Mouse (Mus musculus): ENCODE data around the gene Abca4. TPM values are rescaled to one million over a fixed set of nuclear protein-coding genes. Genes with fewer than 3 reads are reported as not detected.

Abca4 gene
- polyA plus RNA-seq, 1 experiment from 2014 or later: 0.44 TPM

DNA sequence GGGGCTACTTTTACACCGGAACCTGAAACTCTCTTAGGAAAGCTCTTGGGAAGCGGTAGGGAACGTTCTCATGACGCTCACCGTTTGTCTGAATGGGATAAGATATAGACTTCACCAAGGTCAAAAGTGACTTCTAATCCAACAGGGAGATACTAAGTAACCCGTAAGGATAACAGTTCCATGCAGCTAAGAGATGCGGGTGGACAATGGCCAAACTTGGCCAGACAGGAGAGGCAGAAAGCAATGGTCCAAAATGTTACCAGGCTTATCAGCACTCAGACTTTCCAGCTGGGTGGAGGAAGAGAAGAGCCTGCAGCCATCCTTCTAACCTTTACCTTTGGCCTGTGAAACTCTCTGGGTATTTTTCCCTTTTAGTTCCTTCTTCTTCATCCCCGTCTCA, 16.5 kb upstream of the Abca4 start:
- DNase-seq (ENCODE audit: low spot score): no peak
- no peak for ATAC-seq (ENCODE audit: low FRiP score, low TSS enrichment)
- H3K27ac ChIP-seq (replicated peaks): no peak overlapping the region
- no peak overlapping the region for H3K4me2 ChIP-seq (replicated peaks; ENCODE audit: low read depth)
- no peak overlapping the region for H3K9ac ChIP-seq (ENCODE audit: low read length)
- TF ChIP-seq EP300 (optimal IDR thresholded peaks at IDR 0.05): no peak
- no peak for TF ChIP-seq CTCF (IDR thresholded peaks at IDR 0.05; ENCODE audit: low read depth)
- no peaks in the 10 kb centered on the region for H3K27me3 ChIP-seq (ENCODE audit: control insufficient read depth, insufficient read depth, low read length)
- WGBS: 85% methylated on average over 8 of the region's 8 CpGs
- no peaks in the 10 kb centered on the region for H3K4me1 ChIP-seq (replicated peaks; ENCODE audit: control insufficient read depth, insufficient read depth)
- no peaks in the 10 kb centered on the region for H3K9me3 ChIP-seq (ENCODE audit: control insufficient read depth, low read length)
- no peaks in the 10 kb centered on the region for H3K36me3 ChIP-seq (ENCODE audit: control insufficient read depth, insufficient read depth, low read length)
- no peak overlapping the region for H3K4me3 ChIP-seq (ENCODE audit: low read depth, low read length)

DNA sequence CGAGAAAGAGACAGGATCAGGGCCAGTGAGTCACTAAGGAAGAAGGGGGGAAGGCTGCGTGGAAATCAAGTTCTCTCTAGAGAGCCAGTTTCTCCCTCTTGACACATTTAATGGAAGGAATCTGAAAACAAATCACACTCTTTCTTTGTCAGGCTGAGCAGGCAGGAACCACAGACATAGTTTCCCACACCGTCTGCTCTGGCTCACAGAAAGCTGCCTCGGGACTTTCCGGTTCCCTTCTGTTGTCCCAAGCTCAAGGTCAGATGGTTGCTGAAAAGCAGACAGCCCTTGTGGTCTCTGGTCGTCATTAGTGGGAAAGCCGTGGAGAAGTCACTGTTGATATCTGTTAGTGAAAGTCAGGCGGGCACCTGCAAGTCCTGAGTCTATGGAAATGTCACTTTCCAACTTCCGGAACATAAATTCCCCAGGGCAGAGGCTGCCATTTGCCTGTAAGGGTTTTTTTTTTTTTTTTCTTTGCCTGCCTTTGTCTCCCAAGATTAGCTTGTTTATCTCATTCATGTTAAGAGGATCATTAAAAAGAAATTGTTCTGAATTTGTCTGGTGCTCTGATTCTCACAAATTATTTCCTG, 10.9 kb upstream of the Abca4 start:
- TF ChIP-seq CTCF (IDR thresholded peaks at IDR 0.05; ENCODE audit: low read depth) (no peak), EP300 (optimal IDR thresholded peaks at IDR 0.05) (no peak)
- Histone ChIP-seq H3K4me2 (replicated peaks; ENCODE audit: low read depth) (no peak overlapping the region), H3K4me1 (replicated peaks; ENCODE audit: control insufficient read depth, insufficient read depth) (peaks cover 8% of the 10 kb centered on the region), H3K27me3 (ENCODE audit: control insufficient read depth, insufficient read depth, low read length) (no peaks in the 10 kb centered on the region), H3K4me3 (ENCODE audit: low read depth, low read length) (no peak overlapping the region), H3K27ac (replicated peaks) (peak overlapping the region; percentile 63; the same call in 1 of the 2 replicates), H3K36me3 (ENCODE audit: control insufficient read depth, insufficient read depth, low read length) (no peaks in the 10 kb centered on the region), H3K9ac (ENCODE audit: low read length) (no peak overlapping the region), H3K9me3 (ENCODE audit: control insufficient read depth, low read length) (no peaks in the 10 kb centered on the region)
- no peak for ATAC-seq (ENCODE audit: low FRiP score, low TSS enrichment)
- WGBS: 34% methylated on average over 9 of the region's 9 CpGs
- no peak for DNase-seq (ENCODE audit: low spot score)

DNA sequence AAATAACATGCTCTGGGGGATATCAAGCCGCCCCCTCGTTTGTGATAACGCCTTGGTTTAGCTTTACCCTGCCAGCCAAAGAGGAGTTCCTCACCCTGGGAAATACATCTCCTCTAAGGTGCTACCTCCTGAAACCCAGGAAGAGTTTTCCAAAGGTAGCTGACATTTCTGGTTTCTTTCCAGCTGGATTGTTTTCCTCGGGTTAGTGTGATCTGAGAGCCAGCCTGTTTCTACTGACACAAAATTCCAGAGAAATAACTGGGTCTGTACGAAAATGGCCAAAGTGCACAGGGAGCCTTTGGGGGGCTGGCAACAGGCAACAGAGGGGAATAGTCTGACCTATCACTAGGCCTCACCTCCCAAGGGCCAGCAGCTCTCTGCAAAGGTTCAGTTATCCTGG, 10.0 kb upstream of the Abca4 start:
- Histone ChIP-seq H3K36me3 (ENCODE audit: control insufficient read depth, insufficient read depth, low read length) (no peaks in the 10 kb centered on the region), H3K27ac (replicated peaks) (peak overlapping the region; percentile 63; the same call in 1 of the 2 replicates), H3K9ac (ENCODE audit: low read length) (no peak overlapping the region), H3K4me2 (replicated peaks; ENCODE audit: low read depth) (no peak overlapping the region), H3K27me3 (ENCODE audit: control insufficient read depth, insufficient read depth, low read length) (no peaks in the 10 kb centered on the region), H3K4me3 (ENCODE audit: low read depth, low read length) (no peak overlapping the region), H3K9me3 (ENCODE audit: control insufficient read depth, low read length) (no peaks in the 10 kb centered on the region), H3K4me1 (replicated peaks; ENCODE audit: control insufficient read depth, insufficient read depth) (peaks cover 8% of the 10 kb centered on the region)
- DNase-seq (ENCODE audit: low spot score): no peak
- WGBS: 36% methylated on average over 5 of the region's 5 CpGs
- peak; percentile 59; the same call in 1 of the 2 replicates for ATAC-seq (ENCODE audit: low FRiP score, low TSS enrichment)
- TF ChIP-seq CTCF (IDR thresholded peaks at IDR 0.05; ENCODE audit: low read depth) (no peak), EP300 (optimal IDR thresholded peaks at IDR 0.05) (no peak)

DNA sequence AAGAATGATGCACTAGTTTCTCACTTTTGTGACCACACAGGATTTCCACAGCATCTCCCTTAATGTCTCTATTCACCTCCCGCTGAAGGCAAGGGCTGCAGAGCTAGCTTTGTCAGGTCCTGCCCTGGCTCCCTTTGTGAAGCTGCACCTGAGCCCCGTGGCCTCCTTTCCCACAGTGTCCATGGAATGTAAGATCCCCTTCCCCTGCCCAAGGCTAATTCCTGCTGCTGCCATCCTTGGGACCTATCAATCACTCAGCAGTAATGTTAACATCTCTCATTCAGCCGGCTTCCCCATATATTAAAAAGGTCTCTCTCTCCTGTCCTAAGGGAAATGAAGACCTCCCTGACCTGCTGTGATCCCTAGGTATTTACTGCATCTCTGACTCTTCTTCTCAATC, 9.2 kb upstream of the Abca4 start:
- Histone ChIP-seq H3K4me2 (replicated peaks; ENCODE audit: low read depth) (no peak overlapping the region), H3K27ac (replicated peaks) (no peak overlapping the region), H3K4me3 (ENCODE audit: low read depth, low read length) (no peak overlapping the region), H3K9me3 (ENCODE audit: control insufficient read depth, low read length) (no peaks in the 10 kb centered on the region), H3K4me1 (replicated peaks; ENCODE audit: control insufficient read depth, insufficient read depth) (peaks cover 8% of the 10 kb centered on the region), H3K36me3 (ENCODE audit: control insufficient read depth, insufficient read depth, low read length) (no peaks in the 10 kb centered on the region), H3K9ac (ENCODE audit: low read length) (no peak overlapping the region), H3K27me3 (ENCODE audit: control insufficient read depth, insufficient read depth, low read length) (no peaks in the 10 kb centered on the region)
- no peak for ATAC-seq (ENCODE audit: low FRiP score, low TSS enrichment)
- no peak for TF ChIP-seq CTCF (IDR thresholded peaks at IDR 0.05; ENCODE audit: low read depth)
- TF ChIP-seq EP300 (optimal IDR thresholded peaks at IDR 0.05): no peak
- WGBS: 48% methylated on average over 3 of the region's 3 CpGs
- DNase-seq (ENCODE audit: low spot score): no peak

GRCm38 (mm10) chr3:122040522-122040921, 3.7 kb upstream of the Abca4 start:
- TF ChIP-seq EP300 (optimal IDR thresholded peaks at IDR 0.05) (no peak), CTCF (IDR thresholded peaks at IDR 0.05; ENCODE audit: low read depth) (no peak)
- 0 out of 2 replicates have a peak, but pooled peaks cover 2% of the 10 kb centered on the region for H3K4me1 ChIP-seq (replicated peaks; ENCODE audit: control insufficient read depth, insufficient read depth)
- no peak overlapping the region for H3K9ac ChIP-seq (ENCODE audit: low read length)
- WGBS: 88% methylated on average over 6 of the region's 6 CpGs
- H3K27ac ChIP-seq (replicated peaks): no peak overlapping the region
- no peak for DNase-seq (ENCODE audit: low spot score)
- no peaks in the 10 kb centered on the region for H3K27me3 ChIP-seq (ENCODE audit: control insufficient read depth, insufficient read depth, low read length)
- ATAC-seq (ENCODE audit: low FRiP score, low TSS enrichment): no peak
- no peak overlapping the region for H3K4me2 ChIP-seq (replicated peaks; ENCODE audit: low read depth)
- H3K36me3 ChIP-seq (ENCODE audit: control insufficient read depth, insufficient read depth, low read length): no peaks in the 10 kb centered on the region
- no peaks in the 10 kb centered on the region for H3K9me3 ChIP-seq (ENCODE audit: control insufficient read depth, low read length)
- H3K4me3 ChIP-seq (ENCODE audit: low read depth, low read length): no peak overlapping the region

GRCm38 (mm10) chr3:122043102-122043501, 1.1 kb upstream of the Abca4 start:
- Histone ChIP-seq H3K4me3 (ENCODE audit: low read depth, low read length) (no peak overlapping the region), H3K27me3 (ENCODE audit: control insufficient read depth, insufficient read depth, low read length) (no peaks in the 10 kb centered on the region), H3K9me3 (ENCODE audit: control insufficient read depth, low read length) (no peaks in the 10 kb centered on the region), H3K27ac (replicated peaks) (no peak overlapping the region), H3K9ac (ENCODE audit: low read length) (no peak overlapping the region), H3K4me2 (replicated peaks; ENCODE audit: low read depth) (no peak overlapping the region), H3K4me1 (replicated peaks; ENCODE audit: control insufficient read depth, insufficient read depth) (peaks cover 5% of the 10 kb centered on the region), H3K36me3 (ENCODE audit: control insufficient read depth, insufficient read depth, low read length) (no peaks in the 10 kb centered on the region)
- 31% methylated on average over 8 of the region's 8 CpGs for WGBS
- no peak for ATAC-seq (ENCODE audit: low FRiP score, low TSS enrichment)
- no peak for DNase-seq (ENCODE audit: low spot score)
- TF ChIP-seq CTCF (IDR thresholded peaks at IDR 0.05; ENCODE audit: low read depth) (no peak), EP300 (optimal IDR thresholded peaks at IDR 0.05) (no peak)
